Mouse (Mus musculus) heart, embryonic 14.5 days (tissue): Measurements from ENCODE around the gene Capn1. TPM values are rescaled to one million over a fixed set of nuclear protein-coding genes. Genes with fewer than 3 reads are reported as not detected.

Source experiments
- ATAC-seq: fragments of 200-750 bp; cut with Nextera tagmentation; 2 replicates; pipeline ENCODE4 v1.8.0; 2017; ENCODE audit warnings: low read depth, moderate TSS enrichment; ENCODE audit not compliant: insufficient number of reproducible peaks, insufficient read depth, low FRiP score
- H3K27ac ChIP-seq, 2 experiments: fragments of 200-500 bp in 1 of 2; fragments of 300-500 bp in 1 of 2; sonication (generic) in 1 of 2; replicated peaks in 1 of 2; 2 replicates each; pipeline ENCODE4 v1.5.1; 2012 to 2014; ENCODE audit warnings: low read depth in 2 of 2, low read length in 2 of 2, control low read depth in 1 of 2, mild to moderate bottlenecking in 1 of 2, mixed read lengths in 1 of 2; ENCODE audit not compliant: control insufficient read depth in 1 of 2, insufficient read depth in 1 of 2
- H3K27me3 ChIP-seq: fragments of 300-500 bp; sonication (generic); 2 replicates; pipeline ENCODE4 v1.6.1; 2014; ENCODE audit warnings: mild to moderate bottlenecking, low read length, control low read depth; ENCODE audit not compliant: control insufficient read depth, insufficient read depth
- H3K36me3 ChIP-seq: fragments of 300-500 bp; sonication (generic); 2 replicates; pipeline ENCODE4 v1.6.1; 2014; ENCODE audit warnings: mild to moderate bottlenecking, control low read depth, low read length, mixed read lengths; ENCODE audit not compliant: control insufficient read depth, insufficient read depth
- H3K4me1 ChIP-seq, 2 experiments: fragments of 200-500 bp in 1 of 2; fragments of 300-500 bp in 1 of 2; sonication (generic) in 1 of 2; 2 replicates each; pipeline ENCODE4 v1.6.1; 2012 to 2014; ENCODE audit warnings: low read length in 2 of 2, control low read depth in 1 of 2, mixed read lengths in 1 of 2; ENCODE audit not compliant: control insufficient read depth in 2 of 2, insufficient read depth in 2 of 2
- H3K4me2 ChIP-seq: fragments of 300-500 bp; sonication (generic); 2 replicates; pipeline ENCODE4 v1.6.1; 2014; ENCODE audit warnings: mild to moderate bottlenecking, low read length
- H3K4me3 ChIP-seq, 2 experiments: fragments of 200-500 bp in 1 of 2; fragments of 300-500 bp in 1 of 2; sonication (generic) in 1 of 2; 2 replicates each; pipeline ENCODE4 v1.5.1; 2012 to 2014; ENCODE audit warnings: low read length in 2 of 2, mild to moderate bottlenecking in 2 of 2, control low read depth in 1 of 2, low read depth in 1 of 2, moderate library complexity in 1 of 2; ENCODE audit not compliant: control insufficient read depth in 1 of 2, insufficient read depth in 1 of 2
- H3K9ac ChIP-seq: fragments of 300-500 bp; sonication (generic); 2 replicates; pipeline ENCODE4 v1.6.1; 2014; ENCODE audit warnings: mild to moderate bottlenecking, low read length
- H3K9me3 ChIP-seq: fragments of 300-500 bp; sonication (generic); 2 replicates; pipeline ENCODE4 v1.6.1; 2016; ENCODE audit warnings: low read length, control low read depth; ENCODE audit not compliant: control insufficient read depth
- WGBS: fragments of 180-500 bp; shearing (Covaris S2); extraction: QIAGEN DNeasy Blood & Tissue Kit; methylation state at CpG from one replicate; pipeline ENCODE4 v1.1.7; 2014; 5-methylcytosine and 5-hydroxymethylcytosine counted together
- polyA plus RNA-seq: library from polyadenylated mRNA; unstranded; fragments of >200 nt; fragmentation: Nextera tagmentation; extraction: Ambion mirVana; gene quantifications from 2 replicates; pipeline ENCODE4 v1.2.1, GENCODE M21; 2014

Capn1 gene
- polyA plus RNA-seq, 1 experiment from 2014 or later: 7.3 TPM

DNA sequence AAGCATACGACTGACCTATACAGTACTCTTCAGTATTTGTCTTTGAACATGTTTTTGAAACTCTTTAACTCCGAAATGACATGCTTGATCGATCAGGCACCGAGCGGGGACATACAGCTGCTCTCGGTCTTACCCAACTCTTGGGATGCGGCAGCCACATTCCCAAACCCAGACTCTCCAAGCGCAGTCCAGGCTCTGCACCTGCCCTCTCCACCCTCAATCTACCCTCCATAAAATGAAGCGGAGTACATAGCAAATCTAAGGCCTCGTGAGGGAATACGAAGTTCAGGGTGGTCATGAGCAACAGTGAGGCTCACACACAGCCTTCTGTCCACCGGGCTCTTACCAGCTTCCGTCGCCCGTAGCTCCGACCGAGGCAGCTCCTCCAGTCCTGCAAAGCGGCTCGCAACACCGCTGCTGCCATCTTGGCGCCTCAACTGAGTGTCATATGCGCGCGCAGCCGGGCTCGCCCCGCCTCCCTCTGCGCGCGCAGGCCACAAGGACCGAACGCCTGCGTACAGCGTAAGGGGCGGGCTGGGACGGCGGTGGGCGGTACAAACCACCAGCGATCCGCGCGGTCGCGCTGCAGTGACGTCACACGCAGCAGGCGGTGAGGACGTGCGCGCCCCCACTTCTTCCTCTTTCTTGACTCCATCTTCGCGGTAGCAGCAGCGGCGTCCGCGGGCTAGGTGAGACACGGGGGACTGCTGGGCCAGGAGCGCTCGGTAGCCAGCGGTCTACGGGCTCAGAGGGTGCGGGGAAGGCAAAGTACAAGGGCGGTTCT lies 41.8 kb upstream of the Capn1 start, which contains the start of the genes Mrpl49 and Fau:
Gene Mrpl49, minus strand, starts transcription at position 473 of the 784 bp plus-strand sequence.
Gene Fau, plus strand, starts transcription at position 532 of the 784 bp plus-strand sequence.
- peaks cover 8 to 29% of the 10 kb centered on the region in 2 experiments for H3K4me1 ChIP-seq
- ATAC-seq: peak; percentile 89
- no peaks in the 10 kb centered on the region for H3K27me3 ChIP-seq
- peak within 1 kb of the TSS; percentile 87 for H3K4me2 ChIP-seq
- H3K9ac ChIP-seq: peak within 1 kb of the TSS; percentile 94
- peaks cover 53% of the 10 kb centered on the region for H3K36me3 ChIP-seq
- H3K4me3 ChIP-seq: peak within 1 kb of the TSS; percentile 88 to 91
- WGBS: under 1% methylated on average over 62 of the region's 63 CpGs
- H3K9me3 ChIP-seq: no peaks in the 10 kb centered on the region
- H3K27ac ChIP-seq: peak within 1 kb of the TSS; percentile 61 to 82

DNA sequence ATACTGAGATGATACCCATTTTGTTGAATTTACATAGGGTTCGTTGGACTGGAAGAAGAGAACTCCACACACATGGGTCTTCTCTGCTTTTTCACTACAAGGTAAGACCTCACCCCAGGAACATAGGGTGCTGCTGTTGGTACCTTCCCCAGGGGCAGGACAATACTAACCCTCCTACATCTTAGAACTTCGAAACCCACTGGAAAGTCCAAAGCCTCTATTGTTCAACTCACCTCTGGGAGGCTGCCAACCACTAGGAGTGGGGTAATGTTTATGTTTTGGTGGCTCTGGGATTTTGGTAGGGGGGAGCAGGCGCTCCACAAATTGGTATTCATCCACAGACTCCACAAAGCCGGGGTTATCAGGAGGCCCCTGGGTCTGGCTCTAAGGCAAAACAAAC lies 41.0 kb upstream of the Capn1 start:
- Histone ChIP-seq H3K4me1 (peaks cover 2 to 20% of the 10 kb centered on the region in 2 experiments; a peak in 3 of 4 replicates), H3K4me2 (peak overlapping the region; percentile 87), H3K4me3 (peak overlapping the region; percentile 88 to 91), H3K36me3 (peaks cover 61% of the 10 kb centered on the region), H3K9me3 (no peaks in the 10 kb centered on the region), H3K27me3 (no peaks in the 10 kb centered on the region), H3K9ac (peak overlapping the region; percentile 94), H3K27ac (peak overlapping the region in 1 of 2 experiments; percentile 58; a peak in 1 of 4 replicates)
- WGBS: 64% methylated on average over 4 of the region's 4 CpGs
- ATAC-seq: no peak

DNA sequence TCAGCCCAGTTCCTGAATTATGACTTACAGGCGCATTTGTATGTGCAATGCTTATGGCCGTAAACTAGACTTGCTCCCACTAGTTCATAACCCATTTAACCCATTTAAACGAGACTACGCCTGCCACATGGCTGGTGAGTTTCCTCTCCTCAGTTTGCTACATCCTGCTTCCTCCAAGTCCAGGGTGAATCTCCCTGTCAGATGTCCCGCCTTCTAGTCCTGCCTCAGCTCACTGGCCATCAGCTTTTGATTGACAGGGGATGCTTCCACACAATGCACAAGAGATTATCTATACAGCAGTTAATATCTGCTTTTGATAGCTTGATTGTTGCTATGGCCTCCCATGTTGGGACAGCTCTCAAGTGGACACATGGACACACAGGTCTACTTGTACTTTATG lies 38.6 kb upstream of the Capn1 start:
- Histone ChIP-seq H3K4me3 (no peak overlapping the region), H3K27me3 (no peaks in the 10 kb centered on the region), H3K9me3 (no peaks in the 10 kb centered on the region), H3K27ac (no peak overlapping the region), H3K36me3 (peaks cover 78% of the 10 kb centered on the region), H3K4me1 (peaks cover 2 to 17% of the 10 kb centered on the region in 2 experiments; a peak in 3 of 4 replicates), H3K9ac (no peak overlapping the region), H3K4me2 (no peak overlapping the region)
- no peak for ATAC-seq
- 77% methylated on average over 5 of the region's 5 CpGs for WGBS

DNA sequence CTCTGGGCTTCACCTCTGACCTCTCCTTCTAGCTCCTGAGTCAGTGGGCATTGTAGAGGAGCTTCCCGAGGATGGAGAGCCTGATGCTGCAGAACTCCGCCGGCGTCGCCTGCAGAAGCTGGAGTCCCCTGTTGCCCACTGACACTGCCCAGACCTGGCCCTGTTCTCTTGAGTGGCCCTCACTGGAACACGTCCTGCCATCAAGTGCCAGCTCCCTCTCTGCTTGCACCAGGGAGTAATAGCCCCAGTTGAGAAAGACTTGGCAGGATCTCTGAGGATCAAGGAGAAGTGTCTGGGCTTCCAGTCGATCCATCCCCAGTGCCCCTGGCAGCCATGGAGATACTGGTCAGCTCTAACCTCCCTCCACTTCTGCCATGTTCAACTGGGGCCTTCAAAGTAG lies 36.8 kb upstream of the Capn1 start:
- no peaks in the 10 kb centered on the region for H3K27me3 ChIP-seq
- no peak for ATAC-seq
- no peak overlapping the region for H3K4me3 ChIP-seq
- H3K4me2 ChIP-seq: no peak overlapping the region
- H3K36me3 ChIP-seq: peaks cover 82% of the 10 kb centered on the region
- WGBS: 78% methylated on average over 7 of the region's 7 CpGs
- peaks cover 7 to 18% of the 10 kb centered on the region in 2 experiments for H3K4me1 ChIP-seq
- H3K27ac ChIP-seq: no peak overlapping the region
- H3K9me3 ChIP-seq: no peaks in the 10 kb centered on the region
- no peak overlapping the region for H3K9ac ChIP-seq

DNA sequence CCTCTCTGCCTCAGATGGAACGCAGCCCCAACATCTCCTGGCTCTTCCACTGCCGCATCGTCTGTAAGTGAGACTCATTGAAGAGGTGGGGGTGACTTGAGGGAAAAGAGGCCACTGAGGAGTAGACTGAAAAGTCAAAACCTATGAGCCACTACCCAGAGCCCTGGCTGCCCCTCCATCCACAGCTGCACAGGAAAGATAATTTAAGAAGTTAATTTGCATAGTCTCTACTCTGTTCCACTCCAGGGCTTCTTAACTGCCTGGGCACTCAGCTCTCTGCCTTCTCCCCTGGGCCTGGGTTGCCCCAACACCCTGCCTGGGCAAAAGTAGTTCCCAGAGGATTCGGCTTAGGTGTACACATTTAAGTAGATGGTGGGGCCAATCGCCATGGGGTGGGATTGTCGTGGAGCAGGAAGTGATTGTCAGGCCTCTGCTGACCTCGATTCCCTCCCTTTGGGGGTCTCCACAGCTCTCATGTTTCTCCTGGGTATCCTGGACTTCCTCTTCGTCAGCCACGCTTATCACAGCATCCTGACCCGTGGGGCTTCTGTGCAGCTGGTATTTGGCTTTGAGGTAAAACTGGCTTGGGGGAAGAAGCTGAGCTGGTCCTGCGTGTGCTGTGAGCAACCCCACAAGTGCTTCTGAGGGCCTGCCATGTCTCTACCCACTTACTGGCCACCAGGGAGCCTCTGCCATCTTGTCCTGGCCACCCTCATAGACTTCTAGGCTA lies 33.1 kb upstream of the Capn1 start:
- peaks cover 59% of the 10 kb centered on the region for H3K36me3 ChIP-seq
- WGBS: 81% methylated on average over 11 of the region's 11 CpGs
- no peak overlapping the region for H3K27ac ChIP-seq
- H3K4me1 ChIP-seq: peaks cover 6 to 19% of the 10 kb centered on the region in 2 experiments; a peak in 3 of 4 replicates
- H3K9me3 ChIP-seq: no peaks in the 10 kb centered on the region
- no peak overlapping the region for H3K4me2 ChIP-seq
- H3K9ac ChIP-seq: no peak overlapping the region
- ATAC-seq: no peak
- H3K27me3 ChIP-seq: no peaks in the 10 kb centered on the region
- H3K4me3 ChIP-seq: no peak overlapping the region

DNA sequence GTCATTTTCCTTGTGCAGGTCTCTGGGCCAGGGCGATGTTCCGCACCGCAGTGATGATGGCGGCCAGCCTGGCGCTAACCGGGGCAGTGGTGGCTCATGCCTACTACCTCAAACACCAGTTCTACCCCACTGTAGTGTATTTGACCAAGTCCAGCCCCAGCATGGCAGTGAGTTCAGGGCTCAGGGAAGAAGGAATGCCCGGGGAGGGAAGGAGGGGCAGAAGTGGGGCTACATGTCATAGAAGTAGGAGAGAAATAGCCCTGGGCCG lies 32.1 kb upstream of the Capn1 start:
- ATAC-seq: no peak
- Histone ChIP-seq H3K27ac (no peak overlapping the region; a peak in 1 of 4 replicates), H3K27me3 (no peaks in the 10 kb centered on the region), H3K4me3 (peak overlapping the region; percentile 88 to 90), H3K9ac (peak overlapping the region; percentile 91), H3K36me3 (peaks cover 48% of the 10 kb centered on the region), H3K4me2 (peak overlapping the region; percentile 89), H3K9me3 (no peaks in the 10 kb centered on the region), H3K4me1 (peaks cover 6 to 19% of the 10 kb centered on the region in 2 experiments; a peak in 3 of 4 replicates)
- WGBS: 80% methylated on average over 8 of the region's 8 CpGs

DNA sequence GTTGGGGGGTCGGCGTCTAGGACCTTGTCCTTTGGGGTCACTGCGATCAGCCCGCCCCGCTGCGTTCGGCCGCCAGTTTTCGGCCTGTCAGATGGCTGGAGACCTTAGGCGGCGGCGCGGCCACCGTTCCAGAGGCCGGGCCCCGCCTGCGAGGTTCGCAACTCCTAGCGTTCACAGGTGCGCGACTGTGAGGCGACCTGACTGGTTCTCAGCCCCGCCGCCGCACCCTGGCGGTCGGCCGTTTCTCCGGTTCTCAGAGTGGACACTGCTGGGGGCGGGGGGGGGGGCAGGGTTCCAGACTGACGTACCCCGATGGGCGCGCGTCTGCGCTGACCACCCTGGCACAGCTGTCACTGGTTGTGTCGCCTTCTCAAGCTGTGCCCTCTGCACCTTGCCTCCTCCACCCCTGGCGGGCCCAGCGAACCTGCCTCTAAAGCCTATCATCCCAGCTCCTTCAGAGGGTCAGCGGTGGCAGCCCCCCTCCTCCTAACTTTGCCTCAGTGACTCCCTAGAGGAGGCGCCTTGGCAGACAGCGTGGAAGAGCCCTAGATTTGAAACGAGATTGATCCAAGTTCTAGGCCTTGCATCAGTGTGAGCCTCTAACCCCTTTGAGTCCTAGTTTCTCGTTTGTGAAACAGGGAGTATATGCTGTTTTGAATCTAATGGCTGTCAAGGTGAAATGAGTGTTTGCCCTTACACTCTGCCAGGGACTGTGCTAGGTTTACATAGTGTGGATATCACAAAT lies 31.6 kb upstream of the Capn1 start:
- Histone ChIP-seq H3K4me3 (peak overlapping the region; percentile 88 to 90), H3K27ac (peak overlapping the region; percentile 99), H3K4me2 (peak overlapping the region; percentile 89), H3K36me3 (peaks cover 43% of the 10 kb centered on the region), H3K4me1 (peaks cover 6 to 19% of the 10 kb centered on the region in 2 experiments; a peak in 3 of 4 replicates), H3K9me3 (no peaks in the 10 kb centered on the region), H3K27me3 (no peaks in the 10 kb centered on the region), H3K9ac (peak overlapping the region; percentile 91)
- WGBS: 2% methylated on average over 44 of the region's 44 CpGs
- ATAC-seq: peak; percentile 5
